Mouse (Mus musculus): ENCODE measurements around the gene C1qtnf9. TPM values are rescaled to one million over a fixed set of nuclear protein-coding genes. Genes with fewer than 3 reads are reported as not detected.

Gene C1qtnf9
- polyA plus RNA-seq, 1 experiment: 4.1 TPM

GRCm38 (mm10) chr14:60776521-60776920 is 8.6 kb downstream of the C1qtnf9 start:
- no peak for DNase-seq
- TF ChIP-seq POLR2A (IDR thresholded peaks at IDR 0.05; ENCODE audit: control insufficient read depth, extremely low read depth, insufficient read depth, low read length, poor library complexity) (no peak), CTCF (IDR thresholded peaks at IDR 0.05; ENCODE audit: borderline replicate concordance, control insufficient read depth, extremely low read depth, insufficient read depth, low read length, poor library complexity) (no peak)
- H3K27ac ChIP-seq (ENCODE audit: control insufficient read depth, insufficient read depth, low read length): no peak overlapping the region
- H3K27me3 ChIP-seq (ENCODE audit: control insufficient read depth, insufficient read depth, low read length): no peaks in the 10 kb centered on the region
- no peaks in the 10 kb centered on the region for H3K36me3 ChIP-seq (ENCODE audit: control insufficient read depth, insufficient read depth, low read length)
- H3K4me3 ChIP-seq (ENCODE audit: control insufficient read depth, insufficient read depth, low read length): no peak overlapping the region
- no peaks in the 10 kb centered on the region; the same call in 1 of the 2 replicates for H3K4me1 ChIP-seq (replicated peaks; ENCODE audit: control insufficient read depth, insufficient read depth, low read length)
- WGBS: 96% methylated on average over 8 of the region's 8 CpGs

GRCm38 (mm10) chr14:60777485-60777919 is 9.6 kb downstream of the C1qtnf9 start:
- peaks cover 2% of the 10 kb centered on the region; the same call in 1 of the 2 replicates for H3K4me1 ChIP-seq (replicated peaks; ENCODE audit: control insufficient read depth, insufficient read depth, low read length)
- no peaks in the 10 kb centered on the region for H3K27me3 ChIP-seq (ENCODE audit: control insufficient read depth, insufficient read depth, low read length)
- no peaks in the 10 kb centered on the region for H3K36me3 ChIP-seq (ENCODE audit: control insufficient read depth, insufficient read depth, low read length)
- no peak overlapping the region for H3K4me3 ChIP-seq (ENCODE audit: control insufficient read depth, insufficient read depth, low read length)
- TF ChIP-seq CTCF (IDR thresholded peaks at IDR 0.05; ENCODE audit: borderline replicate concordance, control insufficient read depth, extremely low read depth, insufficient read depth, low read length, poor library complexity): no peak
- no peak for TF ChIP-seq POLR2A (IDR thresholded peaks at IDR 0.05; ENCODE audit: control insufficient read depth, extremely low read depth, insufficient read depth, low read length, poor library complexity)
- H3K27ac ChIP-seq (ENCODE audit: control insufficient read depth, insufficient read depth, low read length): no peak overlapping the region
- 74% methylated on average over 5 of the region's 5 CpGs for WGBS
- peak; percentile 57 for DNase-seq

- no peak overlapping the region for H3K4me3 ChIP-seq (ENCODE audit: control insufficient read depth, insufficient read depth, low read length)
- no peak overlapping the region for H3K27ac ChIP-seq (ENCODE audit: control insufficient read depth, insufficient read depth, low read length)
- WGBS: 95% methylated on average over 7 of the region's 7 CpGs
- peaks cover 10% of the 10 kb centered on the region for H3K4me1 ChIP-seq (replicated peaks; ENCODE audit: control insufficient read depth, insufficient read depth, low read length)
- H3K36me3 ChIP-seq (ENCODE audit: control insufficient read depth, insufficient read depth, low read length): no peaks in the 10 kb centered on the region
- H3K27me3 ChIP-seq (ENCODE audit: control insufficient read depth, insufficient read depth, low read length): no peaks in the 10 kb centered on the region
- TF ChIP-seq CTCF (IDR thresholded peaks at IDR 0.05; ENCODE audit: borderline replicate concordance, control insufficient read depth, extremely low read depth, insufficient read depth, low read length, poor library complexity): no peak
- TF ChIP-seq POLR2A (IDR thresholded peaks at IDR 0.05; ENCODE audit: control insufficient read depth, extremely low read depth, insufficient read depth, low read length, poor library complexity): no peak
- no peak for DNase-seq
These were observed 11.3 kb downstream of the C1qtnf9 start for GRCm38 (mm10) chr14:60779198-60779597.

- 52% methylated on average over 7 of the region's 7 CpGs for WGBS
- Histone ChIP-seq H3K27me3 (ENCODE audit: control insufficient read depth, insufficient read depth, low read length) (no peaks in the 10 kb centered on the region), H3K4me3 (ENCODE audit: control insufficient read depth, insufficient read depth, low read length) (no peak overlapping the region), H3K27ac (ENCODE audit: control insufficient read depth, insufficient read depth, low read length) (no peak overlapping the region), H3K36me3 (ENCODE audit: control insufficient read depth, insufficient read depth, low read length) (no peaks in the 10 kb centered on the region), H3K4me1 (replicated peaks; ENCODE audit: control insufficient read depth, insufficient read depth, low read length) (peaks cover 10% of the 10 kb centered on the region)
- no peak for DNase-seq
- TF ChIP-seq POLR2A (IDR thresholded peaks at IDR 0.05; ENCODE audit: control insufficient read depth, extremely low read depth, insufficient read depth, low read length, poor library complexity): no peak
- no peak for TF ChIP-seq CTCF (IDR thresholded peaks at IDR 0.05; ENCODE audit: borderline replicate concordance, control insufficient read depth, extremely low read depth, insufficient read depth, low read length, poor library complexity)
These were observed 14.3 kb downstream of the C1qtnf9 start for GRCm38 (mm10) chr14:60782121-60782656.

GRCm38 (mm10) chr14:60783196-60783595 is 15.3 kb downstream of the C1qtnf9 start:
- H3K27me3 ChIP-seq (ENCODE audit: control insufficient read depth, insufficient read depth, low read length): no peaks in the 10 kb centered on the region
- TF ChIP-seq POLR2A (IDR thresholded peaks at IDR 0.05; ENCODE audit: control insufficient read depth, extremely low read depth, insufficient read depth, low read length, poor library complexity): no peak
- no peak for TF ChIP-seq CTCF (IDR thresholded peaks at IDR 0.05; ENCODE audit: borderline replicate concordance, control insufficient read depth, extremely low read depth, insufficient read depth, low read length, poor library complexity)
- peak overlapping the region; percentile 7; the same call in 1 of the 2 replicates for H3K27ac ChIP-seq (ENCODE audit: control insufficient read depth, insufficient read depth, low read length)
- no peaks in the 10 kb centered on the region for H3K36me3 ChIP-seq (ENCODE audit: control insufficient read depth, insufficient read depth, low read length)
- WGBS: 32% methylated on average over 8 of the region's 8 CpGs
- H3K4me3 ChIP-seq (ENCODE audit: control insufficient read depth, insufficient read depth, low read length): no peak overlapping the region
- H3K4me1 ChIP-seq (replicated peaks; ENCODE audit: control insufficient read depth, insufficient read depth, low read length): peaks cover 10% of the 10 kb centered on the region
- no peak for DNase-seq

- Histone ChIP-seq H3K4me1 (replicated peaks; ENCODE audit: control insufficient read depth, insufficient read depth, low read length) (peaks cover 10% of the 10 kb centered on the region), H3K27ac (ENCODE audit: control insufficient read depth, insufficient read depth, low read length) (no peak within 1 kb of the TSS), H3K4me3 (ENCODE audit: control insufficient read depth, insufficient read depth, low read length) (peak within 1 kb of the TSS; percentile 83), H3K36me3 (ENCODE audit: control insufficient read depth, insufficient read depth, low read length) (no peaks in the 10 kb centered on the region), H3K27me3 (ENCODE audit: control insufficient read depth, insufficient read depth, low read length) (no peaks in the 10 kb centered on the region)
- TF ChIP-seq POLR2A (IDR thresholded peaks at IDR 0.05; ENCODE audit: control insufficient read depth, extremely low read depth, insufficient read depth, low read length, poor library complexity): 0 out of 2 replicates have a peak, but pooled peaks have one; percentile 32
- TF ChIP-seq CTCF (IDR thresholded peaks at IDR 0.05; ENCODE audit: borderline replicate concordance, control insufficient read depth, extremely low read depth, insufficient read depth, low read length, poor library complexity): peak; percentile 79; the same call in 1 of the 2 replicates
- WGBS: under 1% methylated on average over 61 of the region's 61 CpGs
- DNase-seq: peak; percentile 91
These were observed 16.7 kb downstream of the C1qtnf9 start, which contains the start of gene Mipep for GRCm38 (mm10) chr14:60784427-60785315. TSS of gene Mipep (plus strand) at chr14:60784573.
